Mouse (Mus musculus) kidney, adult 2 months (tissue): ENCODE results near the gene Myom3.

Source experiments
- CTCF ChIP-seq: fragments of 200-500 bp; conservative IDR thresholded peaks from 2 replicates; pipeline ENCODE4 v1.5.1; 2011; ENCODE audit warnings: low read depth, mild to moderate bottlenecking, control low read depth, low read length, moderate library complexity, mixed read lengths; ENCODE audit not compliant: insufficient read depth, insufficient read length
- POLR2A ChIP-seq: fragments of 200-500 bp; IDR thresholded peaks from one replicate; pipeline ENCODE4 v1.6.1; 2011; ENCODE audit warnings: low read depth, low read length, control low read depth

- TF ChIP-seq CTCF (no peak), POLR2A (no peak)
Measured at GRCm38 (mm10) chr4:135730951-135731350, 28.6 kb upstream of the Myom3 start.
